Mouse (Mus musculus) olfactory bulb, adult 2 months (tissue): Measurements from ENCODE around the gene Srsf12.

Experiments used
- CTCF ChIP-seq: fragments of 200-500 bp; IDR thresholded peaks from 2 replicates; pipeline ENCODE4 v1.5.1; 2012; ENCODE audit warnings: low read depth, mild to moderate bottlenecking, low read length, moderate library complexity; ENCODE audit not compliant: insufficient read depth
- POLR2A ChIP-seq: fragments of 200-500 bp; IDR thresholded peaks from 2 replicates; pipeline ENCODE4 v1.6.1; 2012; ENCODE audit warnings: mild to moderate bottlenecking, low read depth, low read length, moderate library complexity; ENCODE audit not compliant: insufficient read depth

DNA sequence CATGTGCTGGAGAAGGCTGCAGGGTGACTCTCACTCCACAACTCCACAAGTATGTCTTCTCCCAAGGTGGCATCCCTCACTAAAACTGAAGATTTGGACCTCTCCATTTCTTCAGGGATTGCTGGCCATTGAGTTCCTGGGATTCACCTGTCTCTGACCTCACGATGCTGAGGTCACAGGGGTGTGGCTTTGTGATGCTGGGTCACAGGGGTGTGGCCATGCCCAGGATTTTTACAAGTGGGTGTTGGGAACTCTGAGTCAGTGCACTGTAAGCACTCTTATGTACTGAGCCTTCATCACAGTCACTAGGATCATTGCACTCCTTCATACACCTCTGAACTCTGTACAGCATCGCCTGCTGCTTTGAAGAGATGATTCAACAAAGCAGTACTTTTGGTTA, 1.2 kb upstream of the Srsf12 start:
- no peak for TF ChIP-seq POLR2A
- no peak for TF ChIP-seq CTCF
